Mouse (Mus musculus): ENCODE data around the gene Dnajb1. TPM values are rescaled to one million over a fixed set of nuclear protein-coding genes. Genes with fewer than 3 reads are reported as not detected.
"Not testable (repeated sequence)": the region's sequence is repeated elsewhere in the genome, so short reads cannot be mapped to it uniquely, and the experiment has no call there.

Dnajb1 gene
- polyA plus RNA-seq, 1 experiment: 32.2 TPM

DNA sequence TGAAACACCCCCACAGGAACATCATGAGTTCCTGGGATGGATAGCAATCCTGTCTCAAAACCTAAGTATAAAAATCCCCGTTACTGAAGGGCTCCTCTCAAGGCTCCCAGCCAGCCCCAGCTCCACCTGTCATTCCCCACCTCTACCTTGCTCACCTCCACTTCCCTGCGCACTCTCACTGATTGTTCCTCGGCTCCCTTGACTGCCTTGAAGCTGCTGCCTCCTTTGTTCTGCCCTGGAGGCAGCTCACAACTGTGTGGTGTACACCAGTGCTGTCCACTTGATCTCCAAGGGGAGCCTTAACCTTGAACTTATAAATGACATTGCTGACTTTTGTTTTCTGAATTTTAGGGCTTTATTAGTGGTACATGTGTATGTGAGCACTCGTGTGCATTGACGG, 39.9 kb upstream of the Dnajb1 start:
- WGBS: 52% methylated on average over 5 of the region's 5 CpGs
- Histone ChIP-seq H3K27me3 (replicated peaks; ENCODE audit: control insufficient read depth, insufficient read depth, low read length) (no peaks in the 10 kb centered on the region), H3K4me3 (ENCODE audit: insufficient read depth, low read depth, low read length) (no peak overlapping the region), H3K36me3 (ENCODE audit: control insufficient read depth, insufficient read depth, low read length) (peaks cover 3% of the 10 kb centered on the region; the same call in 1 of the 2 replicates), H3K4me1 (ENCODE audit: control insufficient read depth, insufficient read depth, low read length) (peaks cover 7% of the 10 kb centered on the region), H3K27ac (ENCODE audit: insufficient read depth, low read depth, low read length) (no peak overlapping the region)
- no peak for DNase-seq
- TF ChIP-seq POLR2A (IDR thresholded peaks at IDR 0.05; ENCODE audit: low read depth, low read length): no peak
- TF ChIP-seq CTCF (conservative IDR thresholded peaks at IDR 0.05; ENCODE audit: insufficient read depth, insufficient read length, low read depth, low read length): no peak

DNA sequence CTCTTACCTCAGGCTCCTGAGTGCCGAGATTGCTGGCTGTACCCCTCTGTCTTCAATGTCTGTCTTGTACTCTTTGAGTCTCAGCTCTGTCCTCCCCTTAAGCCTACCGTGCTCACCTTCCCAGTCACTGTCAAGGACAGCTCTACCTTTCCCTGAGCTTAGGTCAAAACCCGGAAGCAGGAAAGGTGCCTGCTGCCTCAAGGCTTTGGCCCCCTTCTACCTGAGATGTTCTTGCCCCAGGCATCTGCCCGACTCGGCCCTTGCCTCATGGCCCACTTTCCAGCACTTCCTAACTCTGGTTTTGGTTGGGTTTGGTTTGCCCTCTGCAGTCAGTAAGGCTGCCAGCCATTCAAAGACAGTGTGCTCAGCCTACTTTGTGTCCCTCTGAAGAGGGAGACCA, 39.2 kb upstream of the Dnajb1 start:
- Histone ChIP-seq H3K4me3 (ENCODE audit: insufficient read depth, low read depth, low read length) (no peak overlapping the region), H3K36me3 (ENCODE audit: control insufficient read depth, insufficient read depth, low read length) (peaks cover 3% of the 10 kb centered on the region; the same call in 1 of the 2 replicates), H3K27me3 (replicated peaks; ENCODE audit: control insufficient read depth, insufficient read depth, low read length) (no peaks in the 10 kb centered on the region), H3K4me1 (ENCODE audit: control insufficient read depth, insufficient read depth, low read length) (peaks cover 7% of the 10 kb centered on the region), H3K27ac (ENCODE audit: insufficient read depth, low read depth, low read length) (no peak overlapping the region)
- 65% methylated on average over 5 of the region's 5 CpGs for WGBS
- no peak for TF ChIP-seq POLR2A (IDR thresholded peaks at IDR 0.05; ENCODE audit: low read depth, low read length)
- no peak for TF ChIP-seq CTCF (conservative IDR thresholded peaks at IDR 0.05; ENCODE audit: insufficient read depth, insufficient read length, low read depth, low read length)
- DNase-seq: no peak

DNA sequence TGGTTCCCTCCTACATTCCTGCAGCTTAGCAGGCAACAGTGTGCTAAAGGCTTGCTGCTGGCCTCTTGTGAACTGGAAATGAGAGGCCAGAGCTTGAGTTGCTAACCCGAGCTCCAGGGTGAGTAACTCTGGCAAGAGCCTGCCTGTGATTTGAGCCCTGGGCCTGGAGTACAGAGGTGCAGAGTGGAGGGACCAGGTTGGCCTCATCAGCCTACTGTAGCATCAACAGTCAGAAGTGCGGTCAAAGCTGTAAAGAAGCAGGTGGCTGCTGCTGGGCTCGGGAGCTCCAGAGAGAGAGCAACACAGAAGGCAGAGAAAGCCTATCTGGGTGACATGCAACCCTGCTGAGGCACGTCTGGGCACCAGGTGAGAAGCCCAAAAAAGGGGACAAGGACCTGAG, 38.8 kb upstream of the Dnajb1 start:
- H3K36me3 ChIP-seq (ENCODE audit: control insufficient read depth, insufficient read depth, low read length): peaks cover 3% of the 10 kb centered on the region; the same call in 1 of the 2 replicates
- whole genome bisulfite sequencing: 61% methylated on average over 4 of the region's 4 CpGs
- no peak for DNase-seq
- H3K4me1 ChIP-seq (ENCODE audit: control insufficient read depth, insufficient read depth, low read length): peaks cover 7% of the 10 kb centered on the region
- no peak overlapping the region for H3K27ac ChIP-seq (ENCODE audit: insufficient read depth, low read depth, low read length)
- H3K27me3 ChIP-seq (replicated peaks; ENCODE audit: control insufficient read depth, insufficient read depth, low read length): no peaks in the 10 kb centered on the region
- H3K4me3 ChIP-seq (ENCODE audit: insufficient read depth, low read depth, low read length): no peak overlapping the region
- TF ChIP-seq CTCF (conservative IDR thresholded peaks at IDR 0.05; ENCODE audit: insufficient read depth, insufficient read length, low read depth, low read length): no peak
- TF ChIP-seq POLR2A (IDR thresholded peaks at IDR 0.05; ENCODE audit: low read depth, low read length): no peak

DNA sequence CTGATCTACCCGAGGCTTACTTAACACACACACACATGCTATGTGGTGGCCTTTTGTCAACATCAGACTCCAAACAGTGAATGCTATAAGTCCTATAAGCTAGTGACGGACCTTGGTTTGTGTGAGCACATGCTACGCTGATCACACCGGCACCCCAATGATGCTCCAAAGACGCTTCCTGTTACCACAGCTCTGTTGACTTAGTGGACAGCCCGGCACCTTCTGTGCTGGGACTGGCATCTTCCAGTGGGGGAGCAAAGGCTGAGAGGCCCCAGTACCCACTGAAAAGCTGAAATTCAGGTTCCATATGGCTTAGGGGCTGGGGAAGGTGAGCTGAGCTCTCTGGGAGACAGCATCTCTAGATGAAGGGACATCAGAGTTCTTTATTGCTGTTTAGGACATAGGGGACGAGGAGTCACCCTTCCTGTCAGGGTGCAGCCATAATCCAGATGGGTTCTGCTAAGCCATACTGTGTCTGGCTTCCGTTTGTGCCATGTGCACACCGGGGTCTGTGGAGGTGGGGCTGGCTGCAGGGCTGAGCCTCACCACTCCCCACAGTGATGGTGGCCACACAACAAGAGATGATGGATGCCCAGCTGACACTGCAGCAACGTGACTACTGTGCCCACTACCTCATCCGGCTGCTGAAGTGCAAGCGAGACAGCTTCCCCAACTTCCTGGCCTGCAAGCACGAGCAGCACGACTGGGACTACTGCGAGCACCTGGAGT, 37.6 kb upstream of the Dnajb1 start:
- 79% methylated on average over 15 of the region's 15 CpGs for WGBS
- no peak for DNase-seq
- Histone ChIP-seq H3K4me3 (ENCODE audit: insufficient read depth, low read depth, low read length) (no peak overlapping the region), H3K27me3 (replicated peaks; ENCODE audit: control insufficient read depth, insufficient read depth, low read length) (no peaks in the 10 kb centered on the region), H3K27ac (ENCODE audit: insufficient read depth, low read depth, low read length) (no peak overlapping the region), H3K4me1 (ENCODE audit: control insufficient read depth, insufficient read depth, low read length) (peaks cover 17% of the 10 kb centered on the region), H3K36me3 (ENCODE audit: control insufficient read depth, insufficient read depth, low read length) (peaks cover 3% of the 10 kb centered on the region; the same call in 1 of the 2 replicates)
- no peak for TF ChIP-seq POLR2A (IDR thresholded peaks at IDR 0.05; ENCODE audit: low read depth, low read length)

DNA sequence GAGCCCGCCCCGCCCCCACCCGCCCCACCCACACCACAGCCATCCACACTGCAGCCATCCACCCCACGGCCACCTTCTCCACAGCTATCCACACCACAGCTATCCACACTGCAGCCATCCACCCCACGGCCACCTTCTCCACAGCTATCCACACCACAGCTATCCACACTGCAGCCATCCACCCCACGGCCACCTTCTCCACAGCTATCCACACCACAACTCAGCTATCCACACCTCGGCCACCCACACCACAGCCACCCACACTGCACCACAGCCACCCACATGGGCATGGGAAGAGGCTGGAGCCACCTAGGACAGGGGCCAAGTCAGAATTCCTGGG, 37.0 kb upstream of the Dnajb1 start:
- H3K36me3 ChIP-seq (ENCODE audit: control insufficient read depth, insufficient read depth, low read length); H3K27me3 ChIP-seq (replicated peaks; ENCODE audit: control insufficient read depth, insufficient read depth, low read length); DNase-seq; H3K4me3 ChIP-seq (ENCODE audit: insufficient read depth, low read depth, low read length); H3K27ac ChIP-seq (ENCODE audit: insufficient read depth, low read depth, low read length): not testable (repeated sequence)
- WGBS: 96% methylated on average over 6 of the region's 7 CpGs
- peaks cover 21% of the 10 kb centered on the region for H3K4me1 ChIP-seq (ENCODE audit: control insufficient read depth, insufficient read depth, low read length)

DNA sequence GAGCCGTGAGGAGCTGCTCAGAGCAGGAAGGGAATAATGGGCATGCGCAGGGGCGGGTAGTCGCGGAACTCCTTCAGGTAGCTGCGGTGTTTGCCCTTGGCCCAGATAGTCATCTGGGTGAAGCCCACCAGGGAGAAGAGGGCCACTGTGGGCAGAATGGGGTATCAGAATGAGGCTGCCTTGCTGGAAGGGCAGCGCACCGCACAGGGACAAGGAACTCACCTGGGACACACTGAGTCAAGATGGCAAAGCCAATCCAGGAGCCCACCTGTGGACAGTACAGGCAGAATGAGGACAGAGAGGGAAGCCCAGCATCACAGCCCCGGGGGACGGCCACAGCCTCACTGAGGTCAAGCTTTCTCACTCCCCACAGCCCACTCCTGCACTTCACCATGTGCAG, 36.2 kb upstream of the Dnajb1 start:
- Histone ChIP-seq H3K4me1 (ENCODE audit: control insufficient read depth, insufficient read depth, low read length) (peaks cover 27% of the 10 kb centered on the region), H3K4me3 (ENCODE audit: insufficient read depth, low read depth, low read length) (no peak overlapping the region), H3K36me3 (ENCODE audit: control insufficient read depth, insufficient read depth, low read length) (peaks cover 3% of the 10 kb centered on the region; the same call in 1 of the 2 replicates), H3K27me3 (replicated peaks; ENCODE audit: control insufficient read depth, insufficient read depth, low read length) (no peaks in the 10 kb centered on the region), H3K27ac (ENCODE audit: insufficient read depth, low read depth, low read length) (no peak overlapping the region)
- 84% methylated on average over 10 of the region's 10 CpGs for WGBS
- no peak for DNase-seq
- TF ChIP-seq CTCF (conservative IDR thresholded peaks at IDR 0.05; ENCODE audit: insufficient read depth, insufficient read length, low read depth, low read length) (no peak), POLR2A (IDR thresholded peaks at IDR 0.05; ENCODE audit: low read depth, low read length) (no peak)

DNA sequence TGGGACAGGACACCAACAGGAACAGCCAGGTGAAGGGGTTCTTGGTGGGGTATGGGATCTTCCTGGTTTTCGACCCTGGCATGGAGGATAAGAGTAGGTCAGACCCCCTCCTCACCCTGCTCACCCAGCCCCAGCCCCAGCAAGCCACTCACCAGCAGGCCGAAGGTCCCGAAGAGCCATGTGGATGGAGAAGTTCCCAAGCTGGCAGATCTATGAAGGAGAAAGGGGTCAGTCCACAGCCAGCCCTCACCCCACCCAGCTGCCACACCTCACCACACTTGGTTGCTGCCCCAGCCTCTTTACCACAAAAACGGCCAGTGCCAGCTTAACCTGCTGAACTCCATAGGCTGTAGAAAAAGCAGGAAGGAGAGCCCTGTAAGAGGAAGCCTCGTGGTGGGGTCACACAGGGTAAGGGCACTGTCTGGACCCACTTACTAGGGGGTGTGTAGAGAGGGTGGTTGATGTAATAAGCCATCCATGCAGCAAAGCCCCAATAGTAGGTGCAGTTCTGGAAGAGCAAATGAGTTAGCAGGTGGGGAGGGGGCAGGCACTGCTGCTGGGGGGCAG, 35.7 kb upstream of the Dnajb1 start:
- no peak overlapping the region for H3K4me3 ChIP-seq (ENCODE audit: insufficient read depth, low read depth, low read length)
- H3K27me3 ChIP-seq (replicated peaks; ENCODE audit: control insufficient read depth, insufficient read depth, low read length): no peaks in the 10 kb centered on the region
- peaks cover 32% of the 10 kb centered on the region for H3K4me1 ChIP-seq (ENCODE audit: control insufficient read depth, insufficient read depth, low read length)
- whole genome bisulfite sequencing: 47% methylated on average over 5 of the region's 5 CpGs
- no peak for TF ChIP-seq POLR2A (IDR thresholded peaks at IDR 0.05; ENCODE audit: low read depth, low read length)
- no peak for TF ChIP-seq CTCF (conservative IDR thresholded peaks at IDR 0.05; ENCODE audit: insufficient read depth, insufficient read length, low read depth, low read length)
- peaks cover 3% of the 10 kb centered on the region; the same call in 1 of the 2 replicates for H3K36me3 ChIP-seq (ENCODE audit: control insufficient read depth, insufficient read depth, low read length)
- H3K27ac ChIP-seq (ENCODE audit: insufficient read depth, low read depth, low read length): no peak overlapping the region
- DNase-seq: no peak
